Mouse (Mus musculus): ENCODE data around the gene Tfdp1.

DNA sequence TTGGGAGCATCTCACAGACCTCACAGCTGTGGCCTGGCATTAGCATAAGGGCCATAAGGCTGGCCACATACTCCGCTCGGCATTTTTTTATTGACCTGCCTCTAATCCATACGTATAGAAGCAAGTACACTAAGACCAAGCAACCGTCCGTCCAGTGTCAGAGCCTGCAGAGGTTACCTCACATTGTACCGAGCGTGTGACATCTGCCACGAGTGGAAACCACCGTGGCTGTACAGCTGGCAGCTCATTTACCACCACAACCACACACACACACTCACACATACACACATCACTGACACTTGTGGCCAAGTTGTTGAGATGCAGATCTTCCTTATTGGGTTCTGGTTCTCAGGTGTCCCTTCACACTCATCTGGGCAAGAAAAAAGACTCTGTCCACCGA is 21.9 kb upstream of the Tfdp1 start:
- TF ChIP-seq CTCF (IDR thresholded peaks at IDR 0.05) (no peak), POLR2A (IDR thresholded peaks at IDR 0.05; ENCODE audit: insufficient read depth, low read depth, low read length) (no peak)
